Mouse (Mus musculus) ES-E14 (cell line): ENCODE measurements around the gene Rbfox2. TPM values are rescaled to one million over a fixed set of nuclear protein-coding genes. Genes with fewer than 3 reads are reported as not detected.

Source experiments
- DNase-seq: peaks from one replicate; pipeline ENCODE4 v3.0.0-alpha.2; 2013; ENCODE audit warnings: low read depth, low spot score
- H3K27ac ChIP-seq: 2 replicates; pipeline ENCODE4 v1.5.1; 2012; ENCODE audit warnings: low read depth, mild to moderate bottlenecking, low read length, moderate library complexity, mixed read lengths; ENCODE audit not compliant: poor library complexity, insufficient read depth, severe bottlenecking
- H3K36me3 ChIP-seq: 2 replicates; pipeline ENCODE4 v1.6.1; 2012; ENCODE audit warnings: mild to moderate bottlenecking, low read length, moderate library complexity, mixed read lengths; ENCODE audit not compliant: control insufficient read depth, poor library complexity, insufficient read depth, severe bottlenecking
- H3K4me1 ChIP-seq, 2 experiments: fragments of 150-350 bp in 1 of 2; sonication (generic) in 1 of 2; 2 replicates each; pipeline ENCODE4 v1.6.1; 2012; ENCODE audit warnings: low read length in 2 of 2, mild to moderate bottlenecking in 1 of 2, mixed read lengths in 1 of 2; ENCODE audit not compliant: control insufficient read depth in 2 of 2, insufficient read depth in 2 of 2, poor library complexity in 1 of 2
- H3K4me3 ChIP-seq, 2 experiments: fragments of 150-350 bp in 1 of 2; sonication (generic) in 1 of 2; 2 replicates each; pipeline ENCODE4 v1.5.1; 2012; ENCODE audit warnings: low read length in 2 of 2, low read depth in 1 of 2, mild to moderate bottlenecking in 1 of 2, mixed read lengths in 1 of 2; ENCODE audit not compliant: insufficient read depth in 1 of 2, poor library complexity in 1 of 2, severe bottlenecking in 1 of 2
- H3K9ac ChIP-seq: 2 replicates; pipeline ENCODE4 v1.6.1; 2012; ENCODE audit warnings: low read depth, mild to moderate bottlenecking, low read length, mixed read lengths; ENCODE audit not compliant: poor library complexity, insufficient read depth, severe bottlenecking
- H3K9me3 ChIP-seq: fragments of 150-350 bp; sonication (generic); 2 replicates; pipeline ENCODE4 v1.6.1; 2012; ENCODE audit warnings: low read depth, mild to moderate bottlenecking, low read length; ENCODE audit not compliant: control insufficient read depth, insufficient read depth
- CHD2 ChIP-seq: IDR thresholded peaks from 2 replicates; pipeline ENCODE4 v1.6.1; 2014; ENCODE audit warnings: mild to moderate bottlenecking, low read depth, low read length, inconsistent platforms
- HCFC1 ChIP-seq: IDR thresholded peaks from 2 replicates; pipeline ENCODE4 v1.6.1; 2012; ENCODE audit warnings: low read length, inconsistent platforms, borderline replicate concordance; ENCODE audit not compliant: insufficient read depth
- MAFK ChIP-seq: IDR thresholded peaks from 2 replicates; pipeline ENCODE4 v1.6.1; 2014; ENCODE audit warnings: mild to moderate bottlenecking, low read depth, low read length, inconsistent platforms; ENCODE audit not compliant: insufficient read depth
- ZC3H11A ChIP-seq: IDR thresholded peaks from 2 replicates; pipeline ENCODE4 v1.6.1; 2012; ENCODE audit warnings: low read depth, mild to moderate bottlenecking, inconsistent platforms, low read length, borderline replicate concordance
- ZNF384 ChIP-seq: IDR thresholded peaks from 2 replicates; pipeline ENCODE4 v1.6.1; 2012; ENCODE audit warnings: low read depth, low read length, inconsistent platforms
- in situ Hi-C, 2 experiments: fragments of 600-800 bp; cut with MboI; formaldehyde crosslinking; loops; one replicate each; pipeline ENCODE4 v1.15.1; 2025; ENCODE audit warnings: low sequenced_read_pairs in 2 of 2, inconsistent platforms in 1 of 2; ENCODE audit not compliant: unreplicated experiment in 2 of 2
- total RNA-seq: library from RNA; depleted of rRNA; stranded (reverse); fragments of 300-350 nt; gene quantifications from 2 replicates; pipeline ENCODE4 v1.2.3, GENCODE M21; 2012

The Rbfox2 gene
- total RNA-seq, 1 experiment = 56.4 TPM

DNA sequence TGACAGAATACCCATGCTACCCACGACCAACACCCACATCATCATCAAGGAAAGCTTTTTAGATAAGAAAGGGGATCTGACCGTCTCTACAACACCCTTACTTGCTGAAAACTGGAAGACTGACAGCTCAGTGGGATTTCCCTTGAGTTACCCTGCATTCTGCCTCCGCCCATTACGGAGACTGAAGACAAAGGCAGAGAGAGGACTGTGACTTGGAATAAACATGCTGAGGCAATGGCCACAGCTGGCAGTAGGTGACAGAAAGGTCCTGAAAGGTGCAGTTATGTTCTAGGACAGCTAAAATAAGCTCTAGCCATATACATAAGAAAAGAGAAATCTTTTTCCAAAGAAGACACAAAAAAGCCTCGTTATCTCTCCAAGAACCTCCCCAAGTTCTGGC is 99.8 kb downstream of the Rbfox2 start:
- no peaks in the 10 kb centered on the region for H3K36me3 ChIP-seq
- H3K9me3 ChIP-seq = no peaks in the 10 kb centered on the region
- no peak overlapping the region for H3K4me3 ChIP-seq
- no peak overlapping the region for H3K27ac ChIP-seq
- peaks cover 4 to 16% of the 10 kb centered on the region in 2 experiments for H3K4me1 ChIP-seq
- in situ Hi-C loops = no loop called here
- H3K9ac ChIP-seq = no peak overlapping the region
- TF ChIP-seq ZNF384 = no peak
- TF ChIP-seq HCFC1 = no peak
- no peak for TF ChIP-seq MAFK
- no peak for TF ChIP-seq ZC3H11A
- no peak for TF ChIP-seq CHD2
- DNase-seq = no peak

DNA sequence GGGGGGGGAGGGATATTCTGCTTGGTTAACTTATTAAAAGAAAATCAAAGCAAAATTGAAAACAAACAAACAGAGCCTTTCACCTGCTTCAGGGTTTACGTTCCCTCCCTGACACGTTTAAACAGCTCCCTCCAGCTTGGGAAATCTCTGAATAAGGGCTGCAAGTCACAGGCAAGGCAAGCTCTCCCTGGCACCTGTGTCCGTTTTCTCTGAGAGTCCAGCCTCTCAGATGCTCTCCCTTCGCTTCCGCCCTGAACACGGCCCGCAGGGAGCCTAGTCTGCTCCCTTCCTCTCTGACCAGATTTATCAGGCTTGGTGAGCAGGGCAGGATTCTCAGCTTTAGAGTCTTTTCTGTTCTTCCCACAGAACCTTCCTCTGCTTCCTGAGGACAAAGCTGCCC is 101.9 kb downstream of the Rbfox2 start:
- no peaks in the 10 kb centered on the region for H3K36me3 ChIP-seq
- no peak for DNase-seq
- no peak overlapping the region for H3K9ac ChIP-seq
- no peak overlapping the region for H3K27ac ChIP-seq
- H3K4me1 ChIP-seq = peaks cover 4 to 22% of the 10 kb centered on the region in 2 experiments
- no peak overlapping the region for H3K4me3 ChIP-seq
- no peaks in the 10 kb centered on the region for H3K9me3 ChIP-seq
- in situ Hi-C loops = no loop called here
- TF ChIP-seq ZNF384 (no peak), ZC3H11A (no peak), HCFC1 (no peak), CHD2 (no peak), MAFK (no peak)

DNA sequence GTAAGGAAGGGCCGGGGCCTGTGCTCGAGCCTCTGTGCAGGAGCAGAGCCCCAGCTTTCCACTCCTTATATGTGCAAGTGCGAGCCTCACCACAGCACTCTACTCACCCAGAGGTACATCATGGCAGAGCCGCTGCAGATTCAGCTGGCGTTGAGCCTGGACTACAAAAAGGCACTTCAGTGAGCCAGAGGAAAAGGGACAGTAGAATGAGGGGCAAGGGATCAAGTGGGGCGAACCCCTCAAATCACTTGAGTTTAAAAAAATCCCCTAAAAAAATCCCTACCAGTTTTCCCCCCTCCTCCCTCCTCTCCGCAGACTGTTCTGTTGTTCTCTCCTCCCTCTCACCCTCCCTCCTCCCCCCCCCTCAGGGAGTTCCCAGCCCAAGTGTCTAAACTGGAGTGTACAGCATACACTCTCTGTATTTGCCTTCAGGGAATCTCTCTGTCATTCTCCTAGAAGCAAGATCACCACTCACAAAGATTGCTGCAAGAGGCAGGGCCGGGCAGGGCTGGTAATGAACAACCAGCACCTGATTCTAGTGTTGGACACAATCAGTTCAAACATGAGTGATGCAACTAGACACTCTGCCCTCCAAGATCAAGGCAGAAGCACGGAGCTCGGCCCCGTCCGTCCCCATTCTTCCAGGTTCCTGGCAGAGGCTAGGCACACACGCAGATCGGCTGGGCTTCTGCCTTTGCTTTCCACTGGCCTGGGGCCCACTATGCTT is 103.4 kb downstream of the Rbfox2 start:
- Histone ChIP-seq H3K4me3 (no peak overlapping the region), H3K9me3 (no peaks in the 10 kb centered on the region), H3K27ac (no peak overlapping the region), H3K4me1 (peaks cover 4 to 20% of the 10 kb centered on the region in 2 experiments), H3K9ac (no peak overlapping the region), H3K36me3 (no peaks in the 10 kb centered on the region)
- in situ Hi-C loops = no loop called here
- TF ChIP-seq ZNF384 (no peak), CHD2 (no peak), ZC3H11A (no peak), MAFK (no peak), HCFC1 (no peak)
- DNase-seq = no peak

DNA sequence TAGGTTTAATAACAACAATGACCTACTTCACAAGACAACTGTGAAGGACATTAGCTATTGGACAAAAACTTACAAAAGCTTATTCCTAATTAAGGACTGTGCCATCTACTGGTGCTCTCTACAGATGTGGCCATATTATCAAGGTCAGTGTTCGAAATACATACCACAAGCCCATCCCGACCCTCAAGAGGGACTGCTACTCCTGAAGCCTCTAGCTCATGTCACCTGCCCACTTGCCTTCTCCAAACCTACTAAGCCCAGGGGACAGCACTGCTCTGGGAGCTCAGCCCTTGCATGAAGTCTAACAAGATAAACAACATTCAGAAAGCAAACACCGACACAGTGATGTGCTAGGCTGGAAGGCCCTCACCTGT is 103.9 kb downstream of the Rbfox2 start:
- no peak overlapping the region for H3K4me3 ChIP-seq
- H3K36me3 ChIP-seq = no peaks in the 10 kb centered on the region
- no peak for DNase-seq
- no peak overlapping the region for H3K27ac ChIP-seq
- in situ Hi-C loops = no loop called here
- peaks cover 4 to 20% of the 10 kb centered on the region in 2 experiments for H3K4me1 ChIP-seq
- no peak for TF ChIP-seq CHD2
- TF ChIP-seq ZNF384 = no peak
- no peak for TF ChIP-seq HCFC1
- TF ChIP-seq ZC3H11A = no peak
- TF ChIP-seq MAFK = no peak
- no peak overlapping the region for H3K9ac ChIP-seq
- H3K9me3 ChIP-seq = no peaks in the 10 kb centered on the region
